Mouse (Mus musculus): ENCODE measurements around the gene Slc25a40. TPM values are rescaled to one million over a fixed set of nuclear protein-coding genes. Genes with fewer than 3 reads are reported as not detected.

Slc25a40 gene
- polyA plus RNA-seq, 1 experiment = 11.2 TPM

DNA sequence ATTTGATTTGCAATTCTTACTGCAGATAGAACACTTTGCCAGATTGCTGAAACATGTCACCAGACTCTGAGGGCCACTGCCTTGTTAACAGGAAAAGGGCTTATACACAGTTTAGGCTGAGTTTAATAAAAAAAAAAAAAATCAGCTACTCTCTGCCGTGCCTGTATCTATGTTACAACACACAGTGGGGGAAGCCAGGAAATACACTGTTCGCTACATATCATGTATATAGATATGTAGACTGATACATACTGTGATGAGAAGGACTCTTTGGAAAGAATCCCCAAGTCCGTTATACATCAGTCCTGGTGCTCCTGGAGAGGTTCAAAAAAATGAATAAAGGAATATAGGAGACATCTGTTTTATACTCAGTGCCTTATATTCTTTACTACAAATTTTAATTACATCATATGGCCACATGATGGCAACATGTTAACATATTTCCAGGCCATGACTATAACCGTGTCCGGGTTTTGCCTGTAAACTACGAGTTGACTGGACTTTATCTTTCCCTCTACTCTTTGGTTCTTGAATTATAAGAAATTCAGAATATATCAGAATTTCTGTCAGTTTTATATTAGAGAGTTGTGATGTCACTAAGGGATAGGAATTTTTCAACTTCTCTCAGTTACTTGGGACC, 66.9 kb downstream of the Slc25a40 start:
- H3K4me3 ChIP-seq (ENCODE audit: insufficient read depth, low read length) = no peak overlapping the region
- TF ChIP-seq CTCF (IDR thresholded peaks at IDR 0.05; ENCODE audit: extremely low read depth, insufficient read depth, low read length) = peak; percentile 8; the same call in 1 of the 2 replicates
- TF ChIP-seq POLR2A (IDR thresholded peaks at IDR 0.05; ENCODE audit: extremely low read depth, insufficient read depth, low read length) = no peak
- no peak overlapping the region for H3K27ac ChIP-seq (ENCODE audit: insufficient read depth, low read length)
- H3K4me1 ChIP-seq (ENCODE audit: control insufficient read depth, insufficient read depth, low read length) = no peaks in the 10 kb centered on the region

DNA sequence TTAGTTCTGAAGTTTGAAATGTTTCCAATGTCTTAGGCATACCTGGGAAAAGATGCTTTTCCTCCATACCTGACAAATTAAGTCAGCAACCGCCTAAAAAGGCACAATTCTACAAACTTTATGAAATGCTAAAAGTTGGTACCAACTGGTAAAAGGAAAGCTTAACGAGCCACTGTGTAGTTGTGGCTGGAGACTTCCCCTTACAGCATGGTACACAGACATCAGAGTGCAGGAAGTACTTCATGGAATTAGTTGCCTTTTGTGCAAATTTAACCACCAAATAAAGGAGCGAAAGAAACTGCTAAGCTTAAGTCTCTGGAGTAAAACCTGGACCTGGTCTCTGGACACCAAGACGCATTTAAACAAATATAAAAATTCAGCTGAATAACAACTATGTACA, 69.1 kb downstream of the Slc25a40 start:
- H3K27ac ChIP-seq (ENCODE audit: insufficient read depth, low read length) = no peak overlapping the region
- TF ChIP-seq CTCF (IDR thresholded peaks at IDR 0.05; ENCODE audit: extremely low read depth, insufficient read depth, low read length) = no peak
- TF ChIP-seq POLR2A (IDR thresholded peaks at IDR 0.05; ENCODE audit: extremely low read depth, insufficient read depth, low read length) = no peak
- H3K4me1 ChIP-seq (ENCODE audit: control insufficient read depth, insufficient read depth, low read length) = no peaks in the 10 kb centered on the region
- H3K4me3 ChIP-seq (ENCODE audit: insufficient read depth, low read length) = no peak overlapping the region

Other genes starting within 250 kb of the Slc25a40 start
- 83.4 and 87.6 TPM in 2 replicates for gene Adam22, start 54.7 kb upstream of the Slc25a40 start, polyA plus RNA-seq (2012; rRNA removed)
- gene Dbf4, start 134 bp upstream of the Slc25a40 start, polyA plus RNA-seq (2012; rRNA removed) = 2.4 and 2.5 TPM in 2 replicates
- 19.8 and 22.3 TPM in 2 replicates for gene Rundc3b, start 200.1 kb downstream of the Slc25a40 start, polyA plus RNA-seq (2012; rRNA removed)
- gene Abcb1a, start 237.2 kb downstream of the Slc25a40 start, polyA plus RNA-seq (2012; rRNA removed) = 23.5 and 25.1 TPM in 2 replicates